In the genomic region with DNA sequence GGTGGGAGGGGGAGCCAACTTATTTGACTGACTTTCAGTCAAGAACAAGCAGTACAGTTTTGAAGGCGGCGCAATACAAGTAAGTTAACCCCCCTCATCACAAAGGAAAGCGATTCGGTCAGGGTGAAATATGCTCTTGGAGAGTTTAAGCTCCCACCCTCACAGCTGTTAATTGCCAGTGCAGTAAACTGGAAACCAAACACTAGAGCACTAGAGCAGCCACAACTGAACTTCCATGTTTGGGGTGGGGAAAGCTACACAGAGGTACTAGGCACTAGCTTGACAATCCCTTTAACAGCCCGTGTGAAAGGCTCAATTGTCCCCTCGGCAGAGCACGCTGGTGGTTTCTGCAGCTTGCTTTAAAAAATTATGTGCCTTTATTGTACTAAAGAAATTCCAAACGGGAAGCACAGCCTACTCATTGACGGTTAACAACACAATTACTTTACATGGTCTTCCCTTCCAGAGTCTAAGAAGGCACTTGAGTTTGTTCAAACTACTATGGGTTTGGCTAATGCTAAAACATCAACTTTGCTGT, we compare ENCODE assay signal across 8 mouse cellular contexts.
DNase-seq lines count a peak whose midpoint lies in the region; ATAC-seq lines count a peak whose summit lies in the region.

No protein-coding gene starts in this region.

- no peaks in the 10 kb centered on the region for H3K9me3 ChIP-seq in heart, embryonic 11.5 days (replicated peaks; ENCODE audit: control insufficient read depth, low read length)
- H3K9me3 ChIP-seq in hindbrain, embryonic 13.5 days = no peaks in the 10 kb centered on the region
- no peaks in the 10 kb centered on the region for H3K9me3 ChIP-seq in midbrain, embryonic 14.5 days (ENCODE audit: control insufficient read depth, low read length)

- H3K27me3 ChIP-seq in heart, embryonic 11.5 days (ENCODE audit: control insufficient read depth, insufficient read depth, low read length) = no peaks in the 10 kb centered on the region
- H3K27me3 ChIP-seq in hindbrain, embryonic 13.5 days = no peaks in the 10 kb centered on the region
- no peaks in the 10 kb centered on the region for H3K27me3 ChIP-seq in midbrain, embryonic 14.5 days (ENCODE audit: control insufficient read depth, insufficient read depth, low read length)

- no peak overlapping the region for H3K27ac ChIP-seq in heart, embryonic 11.5 days (ENCODE audit: low read depth, low read length)
- no peak overlapping the region for H3K27ac ChIP-seq in hindbrain, embryonic 13.5 days
- no peak overlapping the region for H3K27ac ChIP-seq in midbrain, embryonic 14.5 days (replicated peaks; ENCODE audit: low read depth, low read length)

- peak overlapping the region; percentile 85 for H3K4me2 ChIP-seq in heart, embryonic 11.5 days
- H3K4me2 ChIP-seq in hindbrain, embryonic 13.5 days = peak overlapping the region; percentile 57
- peak overlapping the region; percentile 54 for H3K4me2 ChIP-seq in midbrain, embryonic 14.5 days (ENCODE audit: low read length)

- 49% methylated on average over 9 of the region's 9 CpGs for WGBS in heart, embryonic 11.5 days (ENCODE audit: insufficient replicate concordance)
- WGBS in hindbrain, embryonic 13.5 days = 30% methylated on average over 9 of the region's 9 CpGs
- WGBS in midbrain, embryonic 14.5 days = 26% methylated on average over 9 of the region's 9 CpGs

- no peak for ATAC-seq in heart, embryonic 11.5 days (replicated peaks; ENCODE audit: insufficient number of reproducible peaks, low FRiP score, low TSS enrichment)
- 0 out of 2 replicates have a peak, but pooled peaks have one; percentile 6 for ATAC-seq in common myeloid progenitor, adult 5-6 weeks (replicated peaks; ENCODE audit: low read depth, poor library complexity, severe bottlenecking)
- ATAC-seq in hindbrain, embryonic 13.5 days (ENCODE audit: low FRiP score) = no peak
- no peak for ATAC-seq in midbrain, embryonic 14.5 days (ENCODE audit: low FRiP score, low TSS enrichment)

- peak overlapping the region; percentile 43 for H3K4me3 ChIP-seq in heart, embryonic 11.5 days (ENCODE audit: low read depth, low read length)
- peak overlapping the region; percentile 33 for H3K4me3 ChIP-seq in hindbrain, embryonic 13.5 days
- H3K4me3 ChIP-seq in midbrain, embryonic 14.5 days (replicated peaks; ENCODE audit: low read depth, low read length) = peak overlapping the region; percentile 23; the same call in 1 of the 2 replicates

- H3K9ac ChIP-seq in heart, embryonic 11.5 days (ENCODE audit: low read depth, low read length) = no peak overlapping the region
- peak overlapping the region; percentile 4; the same call in 1 of the 2 replicates for H3K9ac ChIP-seq in hindbrain, embryonic 13.5 days
- no peak overlapping the region; the same call in 1 of the 2 replicates for H3K9ac ChIP-seq in midbrain, embryonic 14.5 days (replicated peaks; ENCODE audit: low read length)

- H3K36me3 ChIP-seq in heart, embryonic 11.5 days (ENCODE audit: control insufficient read depth, insufficient read depth, low read length) = no peaks in the 10 kb centered on the region
- no peaks in the 10 kb centered on the region for H3K36me3 ChIP-seq in hindbrain, embryonic 13.5 days
- no peaks in the 10 kb centered on the region for H3K36me3 ChIP-seq in midbrain, embryonic 14.5 days (ENCODE audit: control insufficient read depth, insufficient read depth, low read length)

- peaks cover 22% of the 10 kb centered on the region for H3K4me1 ChIP-seq in heart, embryonic 11.5 days (ENCODE audit: control insufficient read depth, insufficient read depth, low read length)
- peaks cover 14% of the 10 kb centered on the region for H3K4me1 ChIP-seq in hindbrain, embryonic 13.5 days (replicated peaks)
- peaks cover 18% of the 10 kb centered on the region for H3K4me1 ChIP-seq in midbrain, embryonic 14.5 days (ENCODE audit: control insufficient read depth, insufficient read depth, low read length)

- no peak for DNase-seq in heart, postnatal 36 days
- DNase-seq in midbrain, embryonic 14.5 days = no peak
- DNase-seq in thymus, postnatal 14 days = no peak
- no peak for DNase-seq in cerebellum, adult 9-10 months
- DNase-seq in gastrocnemius, postnatal 25 days = no peak

- intact Hi-C loops in heart, postnatal 36 days (cut with DNase I) = loop anchor here (2.0 to 5.0 kb wide), 3 partner anchors 35 to 55 kb away; no protein-coding TSS in a partner anchor
